Mouse (Mus musculus) ovary, postnatal 36 days (tissue): ENCODE results near the gene Mrgprd.
A peak's percentile ranks its signal among the peaks of the same experiment; 100 is the strongest.

Experiments
- DNase-seq: peaks from one replicate; pipeline ENCODE4 v3.0.0; 2022; ENCODE audit warnings: low spot score, mixed read lengths

The Mrgprd gene

DNA sequence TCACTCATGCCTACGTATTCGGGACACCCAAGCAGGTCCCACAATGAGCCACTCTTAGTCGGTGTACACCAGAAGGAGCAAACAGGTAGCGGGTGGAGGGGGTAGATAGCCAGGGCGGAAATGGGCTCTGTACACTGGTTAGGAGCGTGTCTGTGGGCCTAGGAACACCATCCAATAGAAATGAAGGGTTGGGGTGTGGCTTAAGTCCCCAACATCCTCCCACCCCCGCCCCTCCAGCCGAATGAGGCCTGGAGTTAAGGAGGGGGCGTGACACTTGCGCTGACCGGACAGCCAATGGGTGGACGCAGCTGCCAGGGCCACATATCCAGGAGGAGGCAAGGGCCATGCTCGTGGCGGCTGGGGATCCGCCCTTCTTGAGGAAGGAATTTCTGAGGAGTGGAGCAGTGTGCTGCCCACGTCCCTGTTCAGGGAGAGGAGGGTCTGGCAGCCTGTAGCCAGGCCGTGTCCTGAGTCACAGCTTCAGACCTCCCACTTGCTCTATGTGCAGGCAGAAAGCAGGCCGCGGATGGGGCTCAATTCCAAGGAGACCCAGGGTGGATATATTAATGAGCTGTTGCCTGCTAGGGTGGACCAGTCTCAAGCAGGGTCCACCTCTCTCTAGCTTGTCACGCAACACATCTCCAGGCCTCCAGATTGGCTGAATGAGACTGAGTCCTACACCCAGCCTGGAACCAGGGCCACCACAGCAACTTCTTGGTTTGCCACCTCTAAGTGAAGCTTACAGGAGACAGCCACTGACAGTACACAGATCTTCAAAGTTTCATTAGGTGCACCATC, 11.9 kb upstream of the Mrgprd start:
- peak; percentile 68 for DNase-seq

DNA sequence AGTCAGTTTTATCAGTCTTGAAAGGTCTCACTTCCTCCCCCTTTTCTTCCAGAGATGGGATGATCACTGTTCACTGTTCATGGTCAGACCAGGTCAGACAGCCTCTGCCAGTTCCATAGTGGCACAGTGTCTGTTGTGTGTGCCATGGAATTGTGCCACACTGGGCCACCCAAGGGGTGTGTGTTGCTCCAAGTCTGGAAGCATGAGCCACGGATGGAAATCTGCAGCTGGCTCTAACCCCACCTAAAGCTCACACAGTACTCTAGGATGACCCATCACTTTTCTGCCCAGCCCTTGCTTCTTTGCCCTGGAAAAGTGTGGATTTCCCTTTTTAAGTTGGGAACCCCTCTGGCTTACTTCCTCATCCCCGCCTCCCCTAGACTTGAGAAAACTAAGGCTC, 10.5 kb upstream of the Mrgprd start:
- no peak for DNase-seq

DNA sequence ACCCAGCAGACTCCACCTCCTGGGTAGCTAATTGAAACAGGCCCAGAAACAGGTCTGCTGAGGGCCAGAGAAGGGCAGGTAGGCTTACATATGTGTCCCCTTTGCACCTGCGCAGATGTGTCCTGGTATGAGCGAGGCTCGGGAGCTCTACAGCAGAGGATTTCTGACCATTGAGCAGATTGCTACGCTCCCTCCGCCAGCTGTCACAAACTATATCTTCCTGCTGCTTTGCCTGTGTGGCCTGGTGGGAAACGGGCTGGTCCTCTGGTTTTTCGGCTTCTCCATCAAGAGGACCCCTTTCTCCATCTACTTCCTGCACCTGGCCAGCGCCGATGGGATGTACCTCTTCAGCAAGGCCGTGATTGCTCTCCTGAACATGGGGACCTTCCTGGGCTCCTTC, 7.0 kb upstream of the Mrgprd start:
- DNase-seq = no peak

DNA sequence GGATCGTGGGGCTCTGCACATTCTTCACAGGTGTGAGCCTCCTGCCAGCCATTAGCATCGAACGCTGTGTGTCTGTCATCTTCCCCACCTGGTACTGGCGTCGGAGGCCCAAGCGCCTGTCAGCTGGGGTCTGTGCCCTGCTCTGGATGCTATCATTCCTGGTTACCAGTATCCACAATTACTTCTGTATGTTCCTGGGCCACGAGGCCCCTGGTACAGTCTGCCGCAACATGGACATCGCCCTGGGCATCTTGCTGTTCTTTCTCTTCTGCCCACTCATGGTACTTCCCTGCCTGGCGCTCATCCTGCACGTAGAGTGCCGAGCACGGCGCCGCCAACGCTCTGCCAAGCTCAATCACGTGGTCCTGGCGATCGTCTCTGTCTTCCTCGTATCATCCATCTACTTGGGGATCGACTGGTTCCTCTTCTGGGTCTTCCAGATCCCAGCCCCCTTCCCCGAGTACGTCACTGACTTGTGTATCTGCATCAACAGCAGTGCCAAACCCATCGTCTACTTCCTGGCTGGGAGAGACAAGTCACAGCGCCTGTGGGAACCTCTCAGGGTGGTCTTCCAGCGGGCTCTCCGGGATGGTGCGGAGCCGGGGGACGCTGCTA, 6.5 kb upstream of the Mrgprd start:
- DNase-seq = no peak

DNA sequence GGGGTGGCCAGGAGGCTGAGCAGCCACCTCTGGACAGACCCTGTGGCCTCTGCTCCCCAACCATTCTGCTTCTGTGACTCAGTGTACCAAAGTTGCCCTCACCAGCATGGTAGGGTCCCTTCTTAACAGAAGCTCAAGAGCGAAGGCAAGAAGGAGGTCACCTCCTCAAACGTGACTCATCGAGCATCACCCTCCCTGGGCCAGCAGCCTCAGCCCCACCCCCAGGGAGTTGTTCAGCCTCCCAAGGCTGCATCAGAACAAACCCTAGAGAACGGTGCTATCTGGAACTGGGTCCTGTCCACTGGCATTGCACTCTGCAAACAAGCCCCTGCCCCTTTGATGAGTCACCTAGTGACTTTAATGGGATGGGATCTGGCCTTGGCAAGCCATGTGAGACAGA, 5.8 kb upstream of the Mrgprd start:
- no peak for DNase-seq

DNA sequence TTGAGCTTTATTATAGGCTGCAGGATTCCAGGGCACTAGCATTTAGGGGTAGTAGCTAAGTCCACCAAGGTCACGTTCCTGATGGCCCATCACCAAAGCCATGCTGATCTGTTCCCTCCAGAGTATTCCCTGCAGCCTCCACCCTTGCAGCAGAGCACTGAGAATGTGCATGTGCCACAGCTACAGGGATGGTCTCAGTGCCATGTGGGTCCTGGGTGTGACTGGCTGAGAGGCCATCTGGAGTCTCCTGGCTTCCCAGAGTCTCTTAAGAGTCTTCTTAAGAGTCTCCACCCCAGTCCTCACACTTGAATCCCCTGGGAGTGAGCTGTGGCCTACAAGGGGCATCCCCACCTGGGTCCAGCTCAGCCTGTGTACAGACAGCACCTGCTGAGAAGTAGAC, 4.8 kb upstream of the Mrgprd start:
- no peak for DNase-seq

DNA sequence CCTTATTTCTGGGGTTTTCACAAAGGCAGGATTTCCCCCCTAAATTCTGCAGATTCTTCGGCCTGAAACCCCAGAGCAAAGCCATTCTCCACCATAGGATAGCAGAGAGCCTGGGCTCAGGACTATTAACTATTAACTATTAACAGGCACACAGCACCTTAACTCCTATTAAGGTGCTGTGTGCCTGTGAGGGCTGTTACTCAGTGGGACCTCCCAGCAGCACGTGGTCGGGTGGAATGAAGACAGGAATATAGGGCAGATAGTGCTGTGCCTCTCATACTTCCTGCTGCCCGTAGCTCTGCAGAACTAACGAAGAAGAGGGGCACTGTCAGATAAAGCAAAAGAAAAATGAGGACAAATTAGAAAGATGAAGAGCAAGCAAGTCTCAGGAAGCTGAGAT, 4.1 kb upstream of the Mrgprd start:
- DNase-seq = no peak

DNA sequence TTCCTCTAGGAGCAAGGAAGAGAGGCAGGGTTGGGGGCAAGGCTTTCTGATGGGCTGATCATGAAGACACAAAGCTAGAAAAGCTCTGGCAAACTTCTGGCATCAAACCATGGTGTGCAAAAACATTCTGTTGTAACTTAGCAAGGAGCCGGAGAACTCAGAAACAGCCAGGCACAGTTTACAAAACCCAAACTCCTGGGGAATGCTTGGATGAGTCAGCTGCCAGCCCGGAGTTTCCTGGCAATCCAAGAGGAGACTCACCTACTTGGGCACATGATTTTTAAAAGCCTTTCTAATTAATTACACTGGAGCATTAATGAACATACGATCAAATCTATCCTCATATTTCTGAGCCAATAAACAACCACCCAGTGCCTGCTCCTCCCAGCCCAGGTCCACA, 2.5 kb upstream of the Mrgprd start:
- DNase-seq = no peak

DNA sequence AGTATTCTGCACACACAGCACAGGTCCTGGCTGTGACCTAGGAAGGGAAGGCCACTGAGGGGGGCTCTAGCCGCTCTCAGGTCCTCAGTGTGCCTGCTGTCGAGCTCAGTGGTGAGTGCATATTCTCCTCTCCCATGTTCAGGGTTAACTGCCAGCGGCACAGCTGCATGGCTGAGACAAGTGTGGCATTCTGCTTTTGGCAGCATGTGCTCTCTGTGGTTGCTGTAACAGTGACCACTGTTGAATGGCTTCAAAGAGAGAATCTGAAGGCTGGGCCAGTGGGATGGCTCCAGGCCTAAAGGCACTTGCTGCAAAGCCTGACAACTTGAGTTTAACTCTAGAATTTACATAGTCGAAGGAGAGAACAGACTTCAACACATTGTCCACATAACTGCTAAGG, 2.9 kb downstream of the Mrgprd start:
- DNase-seq = no peak

DNA sequence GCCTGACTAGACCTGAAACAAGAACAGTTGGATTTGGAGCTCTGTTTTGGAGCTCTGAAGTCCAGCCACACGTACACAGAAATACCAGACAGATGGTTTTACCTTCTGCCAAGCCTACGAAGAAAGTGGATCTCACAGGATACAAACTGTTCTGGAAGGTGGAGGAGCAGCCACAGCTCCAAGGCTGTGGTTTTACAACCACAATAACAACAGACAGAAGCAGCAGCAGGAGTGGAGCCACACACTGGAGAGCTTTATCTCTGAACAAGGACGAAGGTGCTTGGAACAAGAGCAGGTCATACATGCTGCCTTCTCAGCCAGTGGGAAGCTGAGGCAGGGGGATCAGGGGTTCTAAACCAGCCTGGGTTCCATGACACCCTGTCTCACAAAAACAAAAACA, 4.8 kb downstream of the Mrgprd start:
- DNase-seq = no peak

DNA sequence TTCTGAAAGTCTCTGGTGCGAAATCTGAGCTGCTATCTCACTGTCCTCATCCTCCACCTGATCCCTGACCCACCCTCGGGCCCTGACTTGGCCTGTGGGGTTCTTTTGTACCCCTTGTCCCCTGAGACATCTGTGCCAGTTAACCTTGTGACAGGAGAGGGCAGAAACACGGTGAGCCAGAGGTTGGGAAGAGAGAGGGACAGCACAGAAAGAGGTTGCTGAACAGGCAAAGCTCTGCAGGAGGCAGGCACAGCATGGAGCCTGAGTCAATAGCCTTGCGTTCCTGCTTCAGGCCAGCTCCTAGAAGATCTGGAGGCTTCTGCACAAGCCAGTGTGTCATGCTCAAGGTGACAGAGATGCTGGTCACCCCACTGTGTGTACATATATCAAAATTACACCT, 9.0 kb downstream of the Mrgprd start:
- DNase-seq = no peak

DNA sequence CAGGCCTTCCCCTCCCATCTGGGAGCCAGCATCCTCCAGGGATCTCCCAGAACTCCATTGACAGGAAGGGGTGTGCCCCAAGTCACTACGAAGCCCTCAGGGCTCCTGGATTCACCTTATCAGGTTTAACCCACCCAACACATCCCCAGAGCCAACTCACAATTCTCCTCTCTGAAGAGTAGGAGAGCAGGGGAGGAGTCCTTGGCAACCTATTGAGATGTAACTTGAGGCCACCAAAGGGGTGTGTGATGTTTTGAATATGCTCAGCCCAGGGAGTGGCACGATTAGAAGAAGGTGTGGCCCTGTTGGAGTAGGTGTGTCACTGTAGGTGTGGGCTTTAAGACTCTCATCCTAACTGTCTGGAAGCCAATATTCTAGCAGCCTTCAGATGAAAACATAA, 11.1 kb downstream of the Mrgprd start:
- DNase-seq = no peak

DNA sequence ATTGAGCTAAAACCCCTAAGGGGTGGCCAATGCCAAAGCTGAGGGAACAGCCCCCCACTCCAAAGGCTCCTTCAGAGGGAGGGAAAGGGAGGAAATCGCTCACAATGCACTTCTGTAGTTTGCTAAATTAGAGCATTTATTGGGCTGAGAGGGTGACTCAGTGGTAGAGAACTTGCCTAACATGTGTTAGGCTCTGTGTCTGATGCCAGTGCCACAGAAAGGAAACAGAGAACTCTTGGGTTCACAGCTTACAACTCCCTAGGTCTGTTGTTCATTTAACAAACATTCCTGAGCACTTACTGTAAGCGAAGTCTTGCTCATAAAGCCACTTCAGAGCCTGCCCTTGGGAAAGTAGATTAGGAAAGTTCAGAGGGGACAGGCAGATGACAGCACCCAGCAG, 15.3 kb downstream of the Mrgprd start:
- no peak for DNase-seq

DNA sequence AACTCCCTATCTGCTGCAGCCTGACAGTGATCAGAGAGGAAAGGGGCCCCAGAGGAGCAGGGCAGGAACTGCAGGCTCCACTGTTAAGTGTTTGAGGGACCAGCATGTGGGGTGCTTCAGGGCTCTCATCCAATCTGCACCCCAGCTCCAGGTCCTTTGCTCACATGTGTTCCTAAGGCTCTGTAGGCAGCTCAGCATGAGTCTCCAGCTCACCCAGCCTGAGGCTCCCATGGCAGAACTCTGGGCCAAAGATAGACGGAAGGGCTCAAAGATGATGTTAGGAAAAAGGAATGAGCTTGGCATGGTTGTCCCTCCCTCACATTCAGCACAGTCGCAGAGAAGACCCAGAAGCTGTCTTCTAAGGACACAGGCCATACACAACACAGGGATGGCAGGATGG, 16.0 kb downstream of the Mrgprd start:
- no peak for DNase-seq

DNA sequence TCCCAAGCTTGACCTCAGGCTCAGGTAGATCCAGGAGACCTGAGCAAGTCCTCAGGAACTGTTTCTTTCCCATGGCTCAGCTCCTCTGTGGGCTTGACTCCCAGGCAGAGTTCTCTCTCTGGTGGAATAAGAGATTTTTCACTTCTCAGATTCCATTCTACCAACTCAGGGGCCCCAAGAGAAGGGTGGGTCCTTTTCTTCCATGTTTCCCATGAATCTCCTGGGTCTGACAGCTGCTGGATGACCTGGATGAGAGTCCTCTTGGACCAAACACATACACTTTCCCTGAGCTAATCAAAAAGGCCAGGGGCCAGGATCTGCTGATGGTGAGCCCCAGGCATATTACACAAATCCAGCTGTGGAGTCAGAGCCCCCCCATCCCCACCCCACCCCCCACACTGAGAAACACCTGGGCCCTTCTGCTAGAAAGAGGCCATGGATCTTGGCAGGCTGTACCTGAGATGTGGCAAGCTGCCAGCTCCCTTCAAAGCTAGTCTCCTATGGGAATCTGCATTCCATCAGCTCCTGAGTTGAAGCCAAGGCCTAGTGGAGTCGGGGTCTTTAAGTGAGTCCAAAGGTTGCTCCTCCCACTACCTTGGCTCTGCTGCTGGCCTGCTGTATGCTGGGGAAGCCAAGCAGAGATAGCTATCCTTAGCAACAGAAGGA, 17.9 kb downstream of the Mrgprd start:
- DNase-seq = no peak

DNA sequence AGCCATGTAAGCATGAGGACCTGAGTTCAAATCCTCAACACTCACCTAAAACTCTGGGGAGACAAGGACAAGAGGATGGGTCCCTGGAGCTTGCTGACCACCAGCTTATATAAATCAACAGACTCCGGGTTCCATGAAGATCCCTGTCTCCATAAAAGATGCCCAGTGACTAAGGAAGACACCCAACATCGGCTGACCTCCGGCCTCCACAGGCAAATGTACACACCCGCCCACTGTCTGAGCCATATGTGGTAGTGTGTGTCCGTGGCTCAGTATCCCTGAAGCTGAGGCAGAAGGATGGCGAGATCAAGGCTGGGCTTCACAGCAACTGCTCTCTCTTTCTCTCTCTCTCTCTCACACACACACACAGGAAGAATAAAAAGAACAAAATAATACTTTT, 19.3 kb downstream of the Mrgprd start:
- DNase-seq = no peak

DNA sequence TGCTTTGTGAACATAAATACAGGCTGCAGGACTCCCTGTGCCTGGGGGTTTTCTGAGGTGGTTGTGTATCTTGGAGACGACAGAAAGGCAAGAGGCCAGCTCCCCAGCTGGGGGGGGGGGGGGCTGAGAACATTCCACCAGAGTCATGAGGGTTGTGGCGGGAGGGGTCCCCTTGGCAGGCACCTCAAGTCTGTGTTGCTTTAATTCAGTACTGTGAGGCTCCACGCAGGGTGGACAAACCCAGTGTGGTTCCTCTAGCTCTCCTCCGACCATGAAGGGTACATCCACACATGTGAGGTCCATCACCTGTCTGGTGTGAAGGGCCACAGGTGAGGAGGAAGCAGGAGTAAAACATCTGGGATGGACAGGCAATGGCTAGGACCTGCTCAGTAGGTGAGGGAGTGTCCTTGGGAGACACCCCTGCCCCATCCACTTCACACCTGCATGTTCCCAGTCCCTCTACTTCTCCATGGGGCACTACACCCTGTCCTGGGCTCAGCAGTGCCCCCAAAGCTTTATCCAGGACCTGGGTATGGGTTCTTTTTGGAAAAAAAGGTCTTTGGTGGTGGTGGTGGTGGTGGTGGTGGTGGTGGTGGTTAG, 19.9 kb downstream of the Mrgprd start:
- no peak for DNase-seq

DNA sequence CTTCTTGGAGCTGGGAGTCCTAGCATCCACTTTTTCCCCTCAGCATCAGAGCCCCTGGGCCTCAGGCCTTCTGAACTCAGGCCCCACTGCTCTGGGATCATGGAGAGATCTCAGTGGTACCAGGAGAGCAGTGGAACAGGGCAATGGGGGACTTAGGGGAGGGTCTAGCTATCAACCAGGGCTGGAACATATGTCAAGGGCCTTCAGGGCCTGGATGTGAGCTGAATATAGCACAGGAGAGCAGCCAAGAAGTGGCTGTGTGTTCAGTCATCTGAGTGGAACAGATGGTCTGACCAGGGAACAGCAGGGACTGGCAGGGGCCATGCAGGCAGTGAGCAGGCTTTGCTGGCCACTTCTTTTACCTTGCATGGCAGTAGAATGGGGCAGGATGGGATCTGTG, 20.6 kb downstream of the Mrgprd start:
- DNase-seq = no peak

DNA sequence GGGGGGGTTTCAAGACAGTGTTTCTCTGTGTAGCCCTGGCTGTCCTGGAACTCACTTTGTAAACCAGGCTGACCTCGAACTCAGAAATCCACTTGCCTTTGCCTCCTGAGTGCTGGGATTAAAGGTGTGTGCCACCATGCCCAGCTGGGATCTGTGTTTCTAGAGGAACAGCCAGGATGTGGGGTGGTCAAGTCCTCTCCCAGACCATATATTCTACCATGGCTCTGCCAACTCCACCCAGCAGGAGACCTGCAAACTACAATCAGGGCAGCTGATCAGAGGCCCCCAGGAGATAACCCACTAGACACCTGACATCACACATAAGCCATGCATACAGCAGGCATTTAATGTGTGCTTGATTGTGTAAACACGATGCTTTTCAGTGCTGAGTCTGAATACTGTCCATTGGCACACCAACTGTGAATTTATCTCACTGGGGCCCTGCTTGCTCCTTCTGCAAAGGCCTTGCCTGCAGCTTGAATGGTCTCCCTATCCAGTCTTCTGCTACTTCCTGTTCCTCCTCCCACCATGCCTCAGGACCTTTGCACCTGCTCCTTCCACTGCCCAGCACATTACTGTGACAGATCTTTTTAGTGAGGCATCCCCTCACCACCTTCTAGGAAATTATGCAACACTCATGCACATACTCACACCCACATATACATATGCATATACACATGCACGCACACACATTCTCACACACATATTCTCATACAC, 21.1 kb downstream of the Mrgprd start:
- no peak for DNase-seq

DNA sequence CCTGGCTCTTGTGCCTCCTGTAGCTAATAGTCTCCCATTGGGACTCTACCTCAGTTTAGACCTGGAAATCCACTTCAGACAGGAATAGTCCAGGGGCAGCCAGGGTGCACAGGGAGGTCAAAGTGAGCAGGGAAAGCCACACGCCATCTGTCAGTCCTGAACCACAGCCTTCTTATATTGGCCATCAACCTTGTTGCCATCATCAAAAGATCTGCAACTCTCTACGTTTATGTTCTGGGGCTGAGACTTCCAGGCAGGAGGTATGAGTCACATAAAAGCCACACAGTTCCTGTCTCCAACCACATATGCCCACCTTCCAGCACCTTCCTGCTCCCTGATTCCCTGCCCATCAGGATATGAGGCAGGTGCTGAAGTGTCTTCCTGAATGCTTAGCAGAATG, 23.3 kb downstream of the Mrgprd start:
- DNase-seq = no peak

DNA sequence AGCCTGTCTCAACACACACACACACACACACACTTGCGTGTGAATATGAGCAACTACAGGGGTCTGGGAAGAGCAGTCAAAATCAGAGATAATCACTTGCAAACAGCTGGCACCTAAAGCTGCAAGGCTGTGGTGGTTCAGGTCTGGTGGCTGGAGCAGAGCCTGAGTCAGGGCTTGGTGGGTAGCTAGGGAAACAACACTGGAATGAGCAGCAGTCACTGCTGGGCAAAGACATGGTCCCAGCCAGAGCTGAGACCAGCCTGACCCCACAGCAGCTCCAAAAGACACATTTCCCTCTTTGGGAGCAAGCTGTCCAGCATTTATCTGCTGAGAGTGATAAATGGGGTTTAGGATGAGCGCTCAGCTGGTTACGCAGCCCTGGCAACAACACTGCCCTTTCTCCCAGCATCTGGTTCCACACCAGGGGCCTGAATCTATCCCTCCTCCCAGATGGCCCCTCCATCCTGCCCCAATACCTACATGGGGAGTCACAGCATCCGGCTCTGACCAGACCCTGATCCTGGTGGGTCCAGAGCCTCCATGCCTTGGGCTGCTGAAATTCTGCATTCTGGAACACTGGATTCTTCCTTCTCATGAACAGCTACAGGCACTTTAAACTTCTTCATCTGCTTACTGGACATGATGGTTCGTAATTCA, 25.7 kb downstream of the Mrgprd start:
- DNase-seq = no peak
